Mouse (Mus musculus) thymus, postnatal 14 days (tissue): ENCODE results near the gene Celf2.

Experiments
- DNase-seq: peaks from one replicate; pipeline ENCODE4 v3.0.0; 2021

Celf2 gene

GRCm38 (mm10) chr2:7259616-7260015 lies 249.7 kb downstream of the Celf2 start:
- DNase-seq, result no peak

GRCm38 (mm10) chr2:7256023-7256422 lies 253.3 kb downstream of the Celf2 start:
- no peak for DNase-seq

DNA sequence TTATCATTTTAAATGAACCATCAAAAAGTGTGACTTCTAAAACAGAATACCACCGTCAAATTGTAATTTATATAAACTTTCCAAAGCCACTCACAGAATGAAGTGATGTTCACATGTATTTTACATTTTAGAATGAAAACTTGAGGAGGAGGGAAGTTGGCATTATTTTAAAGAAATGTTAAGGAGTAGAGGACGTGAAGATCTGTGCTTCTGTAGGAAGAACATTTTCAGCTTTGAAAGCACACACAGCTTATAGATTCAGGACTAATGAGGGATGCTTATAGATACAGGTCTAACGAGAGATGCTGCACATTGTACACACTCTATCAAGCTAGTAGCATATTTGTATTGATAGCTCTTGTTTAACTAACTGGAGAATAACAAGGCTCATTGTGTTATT lies 254.0 kb downstream of the Celf2 start:
- DNase-seq, result no peak

DNA sequence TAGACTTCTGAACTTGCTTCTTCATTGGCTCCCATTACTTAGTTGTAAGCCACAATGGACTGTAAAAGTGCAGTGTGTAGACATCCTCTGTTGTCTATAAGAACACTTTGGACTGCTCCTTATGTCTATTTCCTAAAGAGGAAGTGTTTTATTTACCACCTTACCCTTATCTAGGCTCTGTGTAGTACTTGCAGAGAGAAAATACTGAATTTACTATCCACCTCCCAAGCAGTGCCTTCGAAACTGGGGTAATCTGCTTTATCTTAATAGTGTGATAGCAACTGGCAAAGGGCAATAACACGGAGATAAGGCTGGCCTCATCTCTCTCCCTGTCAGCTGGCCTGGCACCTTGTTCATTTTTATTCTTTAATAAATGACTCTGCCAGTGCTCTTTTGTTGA lies 259.0 kb downstream of the Celf2 start:
- DNase-seq, result no peak

- no peak for DNase-seq
Measured at GRCm38 (mm10) chr2:7249002-7249401, 260.4 kb downstream of the Celf2 start.

GRCm38 (mm10) chr2:7245958-7246774 lies 263.2 kb downstream of the Celf2 start:
- no peak for DNase-seq

- no peak for DNase-seq
Measured at GRCm38 (mm10) chr2:7242139-7242538, 267.2 kb downstream of the Celf2 start.

GRCm38 (mm10) chr2:7241523-7241941 lies 267.8 kb downstream of the Celf2 start:
- no peak for DNase-seq

DNA sequence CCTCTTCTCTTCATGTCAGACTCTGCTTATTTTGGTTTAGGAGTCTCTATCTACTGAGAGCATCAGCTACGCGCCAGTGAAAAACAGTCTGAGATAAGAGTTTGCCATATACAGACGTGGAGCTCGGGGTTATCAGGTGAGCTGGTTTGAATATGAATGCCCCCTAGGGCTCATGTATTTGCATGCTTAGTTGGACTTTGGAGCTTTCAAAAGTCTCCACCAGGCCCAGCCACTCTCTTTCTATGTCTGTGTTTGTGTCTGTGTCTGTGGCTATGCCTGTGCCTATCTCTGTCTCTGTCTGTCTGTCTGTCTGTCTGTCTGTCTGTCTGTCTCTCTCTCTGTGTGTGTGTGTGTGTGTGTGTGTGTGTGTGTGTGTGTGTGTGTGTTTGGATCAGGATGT lies 272.1 kb downstream of the Celf2 start:
- DNase-seq, result no peak

DNA sequence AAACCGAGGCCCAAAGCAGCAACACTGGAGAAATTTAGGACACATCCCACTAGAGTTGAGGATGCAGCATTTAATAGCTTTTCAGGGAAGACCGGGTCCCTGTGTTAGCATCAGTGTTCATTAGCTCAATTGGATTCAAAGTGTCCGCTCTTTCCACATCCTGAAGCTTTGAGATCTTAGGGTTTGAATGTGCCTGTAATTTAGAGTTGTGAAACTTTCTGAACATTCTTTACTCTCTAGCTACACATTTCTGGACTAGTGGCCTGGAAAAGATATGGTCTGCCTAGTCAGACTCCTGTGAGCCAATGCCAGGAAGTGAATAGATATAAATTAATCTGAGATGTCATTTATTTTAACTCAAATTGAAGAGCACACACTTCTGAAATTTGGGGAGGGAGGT lies 272.9 kb downstream of the Celf2 start:
- DNase-seq, result no peak

DNA sequence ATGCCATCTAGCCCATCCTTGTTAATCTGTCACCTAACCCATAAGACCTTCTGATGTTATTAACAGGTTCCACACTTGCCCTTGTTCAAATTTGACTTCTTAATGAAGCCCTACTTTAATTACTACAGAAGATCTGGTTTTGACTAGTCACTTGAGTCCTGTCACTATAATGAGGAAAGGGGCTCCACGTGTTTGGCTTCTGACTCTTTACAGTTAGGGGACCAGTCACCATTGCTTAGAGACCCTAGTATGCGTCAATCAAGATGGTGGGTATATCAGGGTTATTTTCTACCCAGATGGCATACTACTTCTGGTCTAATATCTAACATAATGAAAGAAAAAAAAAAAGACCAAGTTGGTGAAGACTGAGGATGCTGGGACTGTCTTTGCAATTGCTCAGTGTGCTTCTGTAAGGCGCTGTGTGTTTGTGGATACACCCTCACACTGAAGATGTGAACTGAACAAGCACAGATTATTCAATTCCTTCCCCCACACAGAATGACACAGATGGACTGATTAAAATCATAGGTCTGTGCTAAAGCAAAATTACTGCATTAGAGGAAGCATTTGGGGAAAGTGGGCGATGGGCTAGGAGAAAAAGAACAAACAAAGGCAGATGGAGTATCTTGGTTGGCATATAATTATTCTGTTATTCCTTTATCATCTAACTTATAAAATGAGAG lies 274.2 kb downstream of the Celf2 start:
- no peak for DNase-seq

DNA sequence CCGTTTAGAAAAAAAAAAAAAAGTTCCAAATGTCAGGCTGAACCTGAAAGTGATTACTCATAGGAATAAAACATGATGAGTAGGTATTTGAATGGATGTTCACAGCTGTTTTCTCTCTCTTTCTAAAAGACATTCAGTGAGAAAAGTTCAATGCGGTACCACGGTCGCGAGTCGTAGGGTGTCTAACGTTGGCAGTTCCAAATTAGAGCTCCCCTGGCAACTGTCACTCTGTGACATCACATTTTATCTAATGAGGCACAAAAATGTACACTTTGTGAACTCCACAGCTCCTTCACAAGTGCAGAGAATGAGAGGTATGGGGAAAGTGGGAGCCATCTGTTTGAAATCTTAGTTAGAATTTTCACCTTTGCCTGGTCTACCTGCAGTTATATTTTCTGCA lies 274.8 kb downstream of the Celf2 start:
- no peak for DNase-seq

DNA sequence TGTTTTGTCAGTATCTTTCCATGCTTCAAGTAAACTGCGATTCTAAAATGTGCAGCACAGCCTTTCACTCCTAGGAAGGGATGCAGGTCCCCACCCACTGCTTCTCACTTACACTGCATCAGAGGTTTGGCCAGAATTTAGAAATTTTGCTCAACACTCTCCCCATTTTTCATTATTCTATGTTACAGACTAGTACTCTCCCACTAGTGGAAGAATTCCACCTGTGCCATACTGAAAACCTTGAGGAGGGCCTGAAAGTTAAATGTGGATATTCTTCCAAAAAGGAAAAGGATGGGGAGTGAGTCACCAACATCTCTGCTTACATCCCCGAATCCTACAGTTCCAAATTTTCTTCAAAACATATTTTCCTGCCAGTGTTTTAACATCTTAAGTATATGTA lies 276.0 kb downstream of the Celf2 start:
- DNase-seq, result no peak

- no peak for DNase-seq
Measured at GRCm38 (mm10) chr2:7226785-7227184, 282.6 kb downstream of the Celf2 start.

GRCm38 (mm10) chr2:7224346-7225071 lies 284.9 kb downstream of the Celf2 start:
- DNase-seq, result no peak

DNA sequence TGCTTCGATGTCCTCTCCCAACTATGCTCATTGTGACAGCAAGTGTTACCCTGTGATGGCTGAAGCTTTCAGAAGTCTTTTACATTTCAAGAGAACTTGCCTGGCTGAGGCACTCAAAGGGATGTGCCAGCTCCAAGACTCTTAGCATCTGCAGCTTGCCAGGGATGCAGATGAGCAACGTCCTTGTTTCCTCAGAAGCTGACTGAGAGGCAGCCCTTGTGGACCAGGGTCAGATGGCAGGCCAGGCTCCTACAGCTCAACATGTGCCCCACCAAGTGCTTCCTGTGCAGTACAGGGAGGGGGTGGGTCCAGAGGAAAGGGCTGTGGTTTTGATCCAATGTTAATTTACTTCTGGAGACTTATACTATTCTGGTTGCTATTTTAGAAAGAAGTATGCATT lies 285.8 kb downstream of the Celf2 start:
- DNase-seq, result no peak

DNA sequence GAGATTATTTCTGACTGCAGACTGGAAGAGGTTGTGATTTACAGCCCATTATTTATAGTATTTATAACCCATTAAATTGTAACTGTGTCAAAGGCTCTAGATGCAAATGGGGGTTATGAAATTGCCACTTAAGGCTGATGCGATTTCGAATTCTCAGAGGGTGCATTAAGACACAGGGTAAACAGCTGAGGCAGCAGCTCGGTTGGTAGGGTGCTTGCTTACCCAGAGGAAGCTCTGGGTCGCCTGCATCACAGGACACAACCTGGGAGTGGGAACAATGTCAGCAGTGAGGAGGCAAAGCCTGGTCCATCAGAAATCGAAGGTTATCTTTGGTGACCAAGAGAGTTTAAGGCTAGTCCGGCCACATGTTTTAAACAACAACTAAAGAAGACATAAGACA lies 286.5 kb downstream of the Celf2 start:
- no peak for DNase-seq

- no peak for DNase-seq
Measured at GRCm38 (mm10) chr2:7221856-7222255, 287.5 kb downstream of the Celf2 start.

- DNase-seq, result no peak
Measured at GRCm38 (mm10) chr2:7218101-7218500, 291.3 kb downstream of the Celf2 start.

GRCm38 (mm10) chr2:7207691-7208504 lies 301.5 kb downstream of the Celf2 start:
- DNase-seq, result no peak

DNA sequence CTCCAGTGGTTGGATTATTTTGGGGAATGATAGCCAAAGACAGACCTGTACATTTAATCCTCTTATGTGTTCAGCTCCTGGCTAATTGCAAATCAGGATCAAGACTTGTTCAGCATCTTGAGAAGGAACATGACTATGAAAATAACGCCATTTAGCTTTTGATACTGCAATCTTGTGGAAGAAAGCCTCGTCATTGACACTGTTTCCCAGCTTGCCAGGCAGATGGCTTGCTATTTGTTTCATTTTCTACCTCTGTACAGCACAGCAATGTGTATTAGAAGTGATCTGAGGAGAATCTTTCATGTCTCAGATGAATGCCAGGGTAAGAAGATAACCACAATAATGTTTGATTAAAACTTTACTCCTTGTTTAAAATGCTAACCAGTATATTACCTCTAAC lies 315.9 kb downstream of the Celf2 start:
- no peak for DNase-seq

- no peak for DNase-seq
Measured at GRCm38 (mm10) chr2:7179186-7179585, 330.2 kb downstream of the Celf2 start.
